Mouse (Mus musculus): ENCODE measurements at regions not wholly inside any gene's neighbourhood (a gene's known extent, or its start where the extent isn't known, plus 50 kb on each side); places are given as distances from the start of the nearest gene placed in this dataset.

DNA sequence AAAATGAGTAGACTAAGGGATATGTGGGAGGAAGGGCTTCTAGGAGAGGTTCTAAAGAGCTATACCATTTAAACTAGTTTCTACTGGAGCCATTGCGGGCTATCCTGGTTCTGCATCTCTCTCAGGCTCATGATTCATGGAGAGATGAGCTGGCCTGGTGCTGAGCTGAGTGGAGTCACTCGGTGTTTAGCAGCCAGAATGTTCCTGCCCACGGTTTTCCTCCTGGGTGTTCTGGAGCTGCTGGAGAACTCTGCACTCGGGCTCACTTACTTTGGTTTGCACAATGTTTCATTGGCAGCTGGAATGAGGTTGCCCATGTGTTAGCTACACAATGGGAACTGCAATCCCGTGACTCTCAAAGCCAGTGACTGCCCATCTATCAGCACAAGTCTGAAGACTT, 79.0 kb upstream of the Cox10 start:
- Histone ChIP-seq H3K36me3 (ENCODE audit: control insufficient read depth, insufficient read depth, low read length) (no peaks in the 10 kb centered on the region), H3K27me3 (ENCODE audit: control insufficient read depth, insufficient read depth, low read length) (no peaks in the 10 kb centered on the region), H3K4me1 (ENCODE audit: control insufficient read depth, insufficient read depth, low read length) (no peaks in the 10 kb centered on the region; the same call in 1 of the 2 replicates), H3K9me3 (ENCODE audit: control insufficient read depth, low read length) (no peaks in the 10 kb centered on the region), H3K4me2 (ENCODE audit: low read depth, severe bottlenecking) (no peak overlapping the region), H3K9ac (ENCODE audit: low read length) (no peak overlapping the region), H3K27ac (replicated peaks; ENCODE audit: low read depth, low read length) (no peak overlapping the region), H3K4me3 (ENCODE audit: low read depth, low read length) (no peak overlapping the region)
- DNase-seq (ENCODE audit: low spot score) = no peak
- WGBS = 89% methylated on average over 5 of the region's 5 CpGs
- no peak for ATAC-seq (ENCODE audit: insufficient number of reproducible peaks, low FRiP score, low TSS enrichment, low read depth)

DNA sequence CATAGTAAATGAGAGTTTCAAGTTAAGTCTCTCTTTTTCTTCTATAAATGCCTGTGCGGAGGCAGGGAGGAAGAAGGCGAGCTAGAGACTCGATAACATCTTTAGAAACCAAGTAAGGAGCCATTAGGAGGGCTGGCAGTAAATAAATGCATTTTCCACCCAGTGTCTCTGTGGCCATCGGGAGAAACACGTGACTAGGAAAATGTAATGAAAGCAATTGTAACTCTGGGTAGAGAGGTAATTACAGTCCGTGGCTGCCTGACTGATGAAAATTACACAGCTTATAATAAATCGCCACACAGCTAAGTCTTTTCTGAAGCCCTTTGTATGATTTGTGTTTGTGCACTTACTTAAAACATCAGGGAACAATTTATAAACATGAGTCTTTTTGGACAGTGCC, 77.4 kb upstream of the Cox10 start:
- Histone ChIP-seq H3K36me3 (ENCODE audit: control insufficient read depth, insufficient read depth, low read length) (no peaks in the 10 kb centered on the region), H3K4me3 (ENCODE audit: low read depth, low read length) (no peak overlapping the region), H3K9ac (ENCODE audit: low read length) (no peak overlapping the region), H3K9me3 (ENCODE audit: control insufficient read depth, low read length) (no peaks in the 10 kb centered on the region), H3K4me2 (ENCODE audit: low read depth, severe bottlenecking) (no peak overlapping the region), H3K27me3 (ENCODE audit: control insufficient read depth, insufficient read depth, low read length) (no peaks in the 10 kb centered on the region), H3K27ac (replicated peaks; ENCODE audit: low read depth, low read length) (no peak overlapping the region), H3K4me1 (ENCODE audit: control insufficient read depth, insufficient read depth, low read length) (no peaks in the 10 kb centered on the region; the same call in 1 of the 2 replicates)
- no peak for DNase-seq (ENCODE audit: low spot score)
- 65% methylated on average over 7 of the region's 7 CpGs for WGBS
- ATAC-seq (ENCODE audit: insufficient number of reproducible peaks, low FRiP score, low TSS enrichment, low read depth) = no peak

- no peaks in the 10 kb centered on the region for H3K36me3 ChIP-seq (ENCODE audit: control insufficient read depth, insufficient read depth, low read length)
- no peak for ATAC-seq (ENCODE audit: insufficient number of reproducible peaks, low FRiP score, low TSS enrichment, low read depth)
- H3K27ac ChIP-seq (replicated peaks; ENCODE audit: low read depth, low read length) = no peak overlapping the region
- no peak for DNase-seq (ENCODE audit: low spot score)
- WGBS = 98% methylated on average over 2 of the region's 2 CpGs
- no peaks in the 10 kb centered on the region for H3K27me3 ChIP-seq (ENCODE audit: control insufficient read depth, insufficient read depth, low read length)
- no peaks in the 10 kb centered on the region for H3K9me3 ChIP-seq (ENCODE audit: control insufficient read depth, low read length)
- H3K4me3 ChIP-seq (ENCODE audit: low read depth, low read length) = no peak overlapping the region
- H3K4me2 ChIP-seq (ENCODE audit: low read depth, severe bottlenecking) = no peak overlapping the region
- H3K9ac ChIP-seq (ENCODE audit: low read length) = no peak overlapping the region
- no peaks in the 10 kb centered on the region for H3K4me1 ChIP-seq (ENCODE audit: control insufficient read depth, insufficient read depth, low read length)
These were observed 60.2 kb upstream of the Cox10 start for GRCm38 (mm10) chr11:64139483-64139882.

- no peak for DNase-seq (ENCODE audit: low spot score)
- ATAC-seq (ENCODE audit: insufficient number of reproducible peaks, low FRiP score, low TSS enrichment, low read depth) = no peak
- H3K4me2 ChIP-seq (ENCODE audit: low read depth, severe bottlenecking) = no peak overlapping the region
- H3K4me3 ChIP-seq (ENCODE audit: low read depth, low read length) = no peak overlapping the region
- no peaks in the 10 kb centered on the region for H3K4me1 ChIP-seq (ENCODE audit: control insufficient read depth, insufficient read depth, low read length)
- H3K27me3 ChIP-seq (ENCODE audit: control insufficient read depth, insufficient read depth, low read length) = 0 out of 2 replicates have a peak, but pooled peaks cover 2% of the 10 kb centered on the region
- H3K9me3 ChIP-seq (ENCODE audit: control insufficient read depth, low read length) = no peaks in the 10 kb centered on the region
- no peaks in the 10 kb centered on the region for H3K36me3 ChIP-seq (ENCODE audit: control insufficient read depth, insufficient read depth, low read length)
- 80% methylated on average over 4 of the region's 4 CpGs for WGBS
- H3K27ac ChIP-seq (replicated peaks; ENCODE audit: low read depth, low read length) = no peak overlapping the region
- no peak overlapping the region for H3K9ac ChIP-seq (ENCODE audit: low read length)
These were observed 59.7 kb upstream of the Cox10 start for GRCm38 (mm10) chr11:64138934-64139333.

DNA sequence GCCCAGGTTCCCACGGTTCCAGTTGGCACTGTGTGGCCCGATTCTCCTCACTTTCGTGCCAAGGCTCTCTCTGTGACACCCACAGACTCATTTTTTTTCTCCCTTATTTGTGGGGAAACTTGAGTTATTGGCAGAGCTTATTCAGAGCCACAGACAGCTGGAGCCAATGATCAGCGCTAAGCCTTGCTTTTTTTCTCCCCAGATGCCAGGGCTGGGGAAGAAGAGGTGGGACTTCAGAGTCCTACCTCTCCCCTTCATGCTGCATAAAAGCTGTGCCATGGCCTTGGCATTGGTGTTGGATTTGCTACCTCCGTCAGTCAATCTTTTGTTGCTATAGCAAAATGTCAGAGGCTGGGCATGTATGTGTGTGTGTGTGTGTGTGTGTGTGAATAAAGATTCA, 56.5 kb upstream of the Cox10 start:
- Histone ChIP-seq H3K4me2 (ENCODE audit: low read depth, severe bottlenecking) (no peak overlapping the region), H3K27me3 (ENCODE audit: control insufficient read depth, insufficient read depth, low read length) (0 out of 2 replicates have a peak, but pooled peaks cover 2% of the 10 kb centered on the region), H3K4me3 (ENCODE audit: low read depth, low read length) (no peak overlapping the region), H3K9me3 (ENCODE audit: control insufficient read depth, low read length) (no peaks in the 10 kb centered on the region), H3K27ac (replicated peaks; ENCODE audit: low read depth, low read length) (no peak overlapping the region), H3K9ac (ENCODE audit: low read length) (no peak overlapping the region), H3K4me1 (ENCODE audit: control insufficient read depth, insufficient read depth, low read length) (no peaks in the 10 kb centered on the region), H3K36me3 (ENCODE audit: control insufficient read depth, insufficient read depth, low read length) (no peaks in the 10 kb centered on the region)
- DNase-seq (ENCODE audit: low spot score) = no peak
- WGBS = 88% methylated on average over 5 of the region's 5 CpGs
- no peak for ATAC-seq (ENCODE audit: insufficient number of reproducible peaks, low FRiP score, low TSS enrichment, low read depth)

GRCm38 (mm10) chr11:64135308-64135591, 56.0 kb upstream of the Cox10 start:
- DNase-seq (ENCODE audit: low spot score) (no peak), ATAC-seq (ENCODE audit: insufficient number of reproducible peaks, low FRiP score, low TSS enrichment, low read depth) (no peak)
- H3K4me3 ChIP-seq (ENCODE audit: low read depth, low read length) = no peak overlapping the region
- 80% methylated on average over 2 of the region's 2 CpGs for WGBS
- H3K4me2 ChIP-seq (ENCODE audit: low read depth, severe bottlenecking) = no peak overlapping the region
- no peaks in the 10 kb centered on the region for H3K9me3 ChIP-seq (ENCODE audit: control insufficient read depth, low read length)
- H3K4me1 ChIP-seq (ENCODE audit: control insufficient read depth, insufficient read depth, low read length) = no peaks in the 10 kb centered on the region
- H3K36me3 ChIP-seq (ENCODE audit: control insufficient read depth, insufficient read depth, low read length) = no peaks in the 10 kb centered on the region
- no peak overlapping the region for H3K27ac ChIP-seq (replicated peaks; ENCODE audit: low read depth, low read length)
- no peak overlapping the region for H3K9ac ChIP-seq (ENCODE audit: low read length)
- 0 out of 2 replicates have a peak, but pooled peaks cover 2% of the 10 kb centered on the region for H3K27me3 ChIP-seq (ENCODE audit: control insufficient read depth, insufficient read depth, low read length)

DNA sequence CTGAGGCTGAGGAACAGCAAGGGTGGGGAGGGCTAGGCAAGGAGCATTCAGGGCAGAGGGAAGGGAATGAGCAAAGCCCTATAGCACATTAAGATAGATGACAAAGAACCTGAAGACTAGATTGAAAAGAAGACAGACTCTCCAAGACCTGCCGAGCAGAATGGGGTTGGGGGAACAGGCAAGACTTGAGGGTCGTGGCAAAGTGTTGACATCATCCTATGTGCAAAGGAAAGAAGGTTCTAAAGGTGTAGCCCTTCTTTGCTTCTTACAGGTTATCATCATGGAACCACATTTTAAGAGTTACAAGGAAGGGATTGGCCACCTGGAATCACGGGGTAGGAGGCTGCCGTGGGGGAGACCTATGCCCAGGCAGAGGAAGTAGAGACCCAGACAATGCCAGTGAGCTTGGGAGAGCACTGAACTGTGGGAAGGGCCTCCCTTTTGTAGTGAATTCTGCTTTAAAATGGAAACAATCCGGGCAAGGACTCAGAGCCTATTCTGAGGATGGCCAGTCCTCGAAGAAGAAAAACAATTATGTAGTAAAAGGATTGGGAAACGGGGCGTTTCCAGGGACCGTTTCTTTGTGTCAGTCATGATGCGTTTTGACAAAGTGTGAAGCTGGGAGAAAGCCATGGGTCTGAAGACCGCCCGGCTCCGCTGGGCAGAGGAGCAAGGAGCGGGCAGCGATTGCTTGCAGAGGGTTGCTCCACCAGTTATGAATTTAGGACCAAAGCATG, 55.5 kb upstream of the Cox10 start:
- Histone ChIP-seq H3K9ac (ENCODE audit: low read length) (no peak overlapping the region), H3K36me3 (ENCODE audit: control insufficient read depth, insufficient read depth, low read length) (no peaks in the 10 kb centered on the region), H3K27ac (replicated peaks; ENCODE audit: low read depth, low read length) (no peak overlapping the region), H3K9me3 (ENCODE audit: control insufficient read depth, low read length) (no peaks in the 10 kb centered on the region), H3K4me3 (ENCODE audit: low read depth, low read length) (no peak overlapping the region), H3K27me3 (ENCODE audit: control insufficient read depth, insufficient read depth, low read length) (0 out of 2 replicates have a peak, but pooled peaks cover 2% of the 10 kb centered on the region), H3K4me2 (ENCODE audit: low read depth, severe bottlenecking) (no peak overlapping the region), H3K4me1 (ENCODE audit: control insufficient read depth, insufficient read depth, low read length) (no peaks in the 10 kb centered on the region)
- 86% methylated on average over 15 of the region's 15 CpGs for WGBS
- DNase-seq (ENCODE audit: low spot score) = no peak
- no peak for ATAC-seq (ENCODE audit: insufficient number of reproducible peaks, low FRiP score, low TSS enrichment, low read depth)

All from limb, embryonic 11.5 days (tissue).